Mouse (Mus musculus) olfactory bulb, adult 2 months (tissue): ENCODE measurements around the gene Cryge. TPM values are rescaled to one million over a fixed set of nuclear protein-coding genes. Genes with fewer than 3 reads are reported as not detected.
"Not testable (repeated sequence)": the region's sequence is repeated elsewhere in the genome, so short reads cannot be mapped to it uniquely, and the experiment has no call there.

ENCODE experiments used
- H3K27ac ChIP-seq: fragments of 200-500 bp; 2 replicates; pipeline ENCODE4 v1.5.1; 2012; ENCODE audit warnings: low read depth, low read length; ENCODE audit not compliant: insufficient read depth
- H3K4me1 ChIP-seq: fragments of 200-500 bp; 2 replicates; pipeline ENCODE4 v1.6.1; 2012; ENCODE audit warnings: low read length; ENCODE audit not compliant: control insufficient read depth, insufficient read depth
- H3K4me3 ChIP-seq: fragments of 200-500 bp; 2 replicates; pipeline ENCODE4 v1.5.1; 2012; ENCODE audit warnings: mild to moderate bottlenecking, low read depth, low read length, moderate library complexity; ENCODE audit not compliant: insufficient read depth
- CTCF ChIP-seq: fragments of 200-500 bp; IDR thresholded peaks from 2 replicates; pipeline ENCODE4 v1.5.1; 2012; ENCODE audit warnings: low read depth, mild to moderate bottlenecking, low read length, moderate library complexity; ENCODE audit not compliant: insufficient read depth
- POLR2A ChIP-seq: fragments of 200-500 bp; IDR thresholded peaks from 2 replicates; pipeline ENCODE4 v1.6.1; 2012; ENCODE audit warnings: mild to moderate bottlenecking, low read depth, low read length, moderate library complexity; ENCODE audit not compliant: insufficient read depth
- WGBS: fragments of 180-500 bp; shearing (Covaris S2); methylation state at CpG from one replicate; pipeline ENCODE4 v1.1.7; 2018; 5-methylcytosine and 5-hydroxymethylcytosine counted together
- polyA plus RNA-seq: library from polyadenylated mRNA; stranded (reverse); fragments of >200 nt; gene quantifications from 2 replicates; pipeline ENCODE4 v1.2.4, GENCODE M21; 2012; ENCODE audit warnings: low replicate concordance; ENCODE audit not compliant: missing spikeins, insufficient read depth, insufficient read length

Gene Cryge
- not detected in 2 replicates for polyA plus RNA-seq

DNA sequence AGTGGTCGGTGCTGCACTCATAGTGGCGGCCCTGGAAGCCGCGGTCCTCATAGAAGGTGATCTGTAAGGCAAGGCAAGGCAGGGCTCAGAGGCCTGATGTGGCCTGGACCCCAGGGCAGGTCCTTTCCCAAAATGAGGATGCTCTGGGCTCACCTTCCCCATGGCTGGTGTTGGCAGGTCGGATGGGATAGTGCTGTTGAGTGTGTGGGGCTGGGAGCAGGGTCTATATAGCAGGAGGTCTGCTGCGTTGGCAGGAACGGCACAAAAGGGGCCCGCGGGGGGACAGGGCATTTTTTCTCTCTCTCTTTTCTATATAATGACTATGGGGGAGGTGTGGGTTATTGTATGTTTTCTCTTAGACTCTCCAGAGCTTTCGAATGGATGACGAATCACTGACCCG lies at the start of gene Cryge:
Gene Cryge (minus strand): TSS at position 198 of the 400 bp plus-strand sequence.
- WGBS, result 66% methylated on average over 11 of the region's 12 CpGs
- not testable (repeated sequence) for H3K4me3 ChIP-seq

DNA sequence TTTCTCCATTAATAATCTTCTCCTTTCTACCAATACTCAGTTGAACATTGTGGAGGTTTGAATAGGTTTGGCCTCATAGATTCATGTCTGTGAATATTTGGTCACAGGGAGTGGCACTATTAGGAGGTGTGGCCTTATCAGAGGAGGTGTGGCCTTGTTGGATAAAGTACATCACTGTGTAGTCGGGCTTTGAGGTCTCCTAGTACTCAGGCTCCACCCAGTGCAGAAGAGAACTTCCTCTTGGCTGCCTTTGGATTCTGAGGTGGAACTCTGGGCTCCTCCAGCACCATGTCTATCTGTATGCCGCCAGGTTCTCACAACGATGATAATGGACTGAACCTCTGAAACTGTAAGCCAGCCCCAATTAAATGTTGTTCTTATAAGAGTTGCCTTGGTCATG lies 46.0 kb upstream of the Cryge start:
- 87% methylated on average over 3 of the region's 3 CpGs for WGBS

More for the DNA sequence above, at the start of gene Cryge:
- not testable (repeated sequence) for H3K4me1 ChIP-seq, H3K27ac ChIP-seq

DNA sequence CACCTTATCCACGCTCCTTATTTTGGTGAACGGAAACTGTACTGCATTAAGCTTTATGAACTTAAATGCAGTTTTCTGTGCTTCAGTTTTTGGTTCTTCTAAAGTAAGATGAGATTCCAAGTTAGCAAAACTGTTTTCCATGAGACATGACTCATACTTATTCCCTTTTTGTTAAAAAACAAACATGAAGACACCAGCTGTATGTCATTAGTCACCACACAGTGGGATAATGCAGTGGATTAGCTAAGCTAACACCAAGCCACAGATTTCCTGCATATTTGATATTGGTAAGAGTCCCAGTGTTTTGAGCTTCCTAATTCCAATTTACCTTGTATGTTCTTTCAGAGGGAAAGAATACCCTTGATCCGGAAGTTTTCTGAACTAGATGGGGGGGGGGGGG lies 40.6 kb upstream of the Cryge start:
- no peak overlapping the region for H3K27ac ChIP-seq
- TF ChIP-seq CTCF (no peak), POLR2A (no peak)
- WGBS, result 74% methylated on average over 3 of the region's 3 CpGs
- H3K4me3 ChIP-seq, result no peak overlapping the region
- H3K4me1 ChIP-seq, result no peaks in the 10 kb centered on the region

More for the DNA sequence above, 46.0 kb upstream of the Cryge start:
- TF ChIP-seq CTCF (no peak), POLR2A (no peak)
- no peaks in the 10 kb centered on the region for H3K4me1 ChIP-seq
- no peak overlapping the region for H3K27ac ChIP-seq
- H3K4me3 ChIP-seq, result no peak overlapping the region

DNA sequence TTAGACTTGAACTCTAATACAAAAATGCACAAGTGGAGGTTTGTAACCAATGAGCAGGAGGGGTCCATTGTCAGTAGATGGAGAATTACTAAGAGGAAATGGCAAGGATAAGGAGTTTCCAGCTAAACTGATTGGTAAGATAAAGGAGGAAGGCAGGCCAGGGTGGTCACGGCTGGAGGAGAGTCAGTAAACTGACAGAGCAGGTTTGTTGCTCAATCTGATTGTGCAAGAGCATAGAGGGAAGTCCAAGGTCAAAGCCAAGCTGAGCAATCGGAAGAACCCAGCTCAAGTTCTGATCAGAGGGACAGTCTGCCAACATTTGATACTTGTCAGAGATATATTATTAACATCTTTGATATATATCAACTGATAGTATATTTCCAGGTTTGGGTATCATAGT lies 39.4 kb upstream of the Cryge start:
- TF ChIP-seq POLR2A (no peak), CTCF (no peak)
- WGBS, result 84% methylated on average over 2 of the region's 2 CpGs
- H3K4me3 ChIP-seq, result no peak overlapping the region
- H3K4me1 ChIP-seq, result no peaks in the 10 kb centered on the region
- no peak overlapping the region for H3K27ac ChIP-seq

DNA sequence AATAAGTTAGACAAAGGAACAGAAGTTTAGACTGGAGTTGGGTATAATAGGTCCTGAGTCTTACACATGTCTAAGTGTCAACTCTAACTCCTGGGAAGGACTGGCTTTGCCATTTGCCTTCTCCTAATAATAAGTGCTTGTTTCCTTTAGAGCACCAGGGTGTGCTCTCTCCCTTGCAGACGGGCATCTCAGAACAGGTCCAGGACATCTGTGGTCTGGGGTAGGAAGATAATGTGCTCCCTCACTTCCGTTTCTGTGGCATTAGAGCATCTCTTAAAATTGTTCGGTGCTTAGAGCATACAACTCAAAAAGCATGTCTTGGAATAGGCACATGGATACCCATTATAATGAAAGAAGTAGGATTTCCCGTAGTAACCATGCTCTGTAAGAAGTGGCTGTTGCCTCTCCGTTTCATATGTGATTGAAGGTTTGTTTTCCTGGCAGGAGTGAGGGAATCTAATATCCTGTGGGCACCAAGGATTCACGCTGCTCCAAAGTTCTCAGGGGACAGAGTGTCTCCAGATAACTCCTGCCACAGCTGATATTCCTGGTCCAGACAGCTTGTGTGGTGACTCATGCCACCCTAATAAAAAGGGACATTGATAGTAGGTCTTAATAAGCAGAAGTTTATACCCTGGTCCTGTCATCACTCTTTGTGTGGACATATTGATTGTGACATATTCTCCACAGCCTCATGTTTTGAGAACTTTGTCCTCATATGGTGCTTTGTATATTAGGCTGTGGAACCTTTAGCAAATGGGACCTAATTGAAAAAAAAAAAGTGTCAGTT lies 37.8 kb upstream of the Cryge start:
- no peak overlapping the region for H3K27ac ChIP-seq
- no peak for TF ChIP-seq POLR2A
- TF ChIP-seq CTCF, result no peak
- H3K4me1 ChIP-seq, result no peaks in the 10 kb centered on the region
- WGBS, result 84% methylated on average over 6 of the region's 6 CpGs
- no peak overlapping the region for H3K4me3 ChIP-seq

DNA sequence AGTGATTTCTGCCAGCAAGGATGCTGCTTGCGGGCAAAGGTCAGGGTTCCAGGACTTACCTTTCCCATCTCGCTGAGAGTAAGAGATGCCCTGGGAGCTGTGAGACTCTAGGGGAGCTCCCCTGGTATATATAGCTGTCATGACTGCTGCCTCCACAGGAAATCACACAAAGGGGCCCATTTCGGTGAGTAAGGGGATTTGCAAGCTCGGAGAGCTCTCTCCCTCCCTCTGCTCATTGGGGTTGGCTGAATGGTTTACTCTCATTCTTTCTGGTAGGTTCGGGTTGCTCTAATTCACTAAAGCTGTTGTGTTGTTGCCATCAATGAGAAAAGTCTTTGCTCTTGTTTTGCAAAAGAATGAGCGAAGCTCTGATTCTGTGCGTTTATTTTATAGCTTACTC lies 31.2 kb upstream of the Cryge start, which contains the start of gene Crygb:
Gene Crygb (minus strand): TSS at position 101 of the 400 bp plus-strand sequence.
- Histone ChIP-seq H3K4me3 (no peak within 1 kb of the TSS), H3K27ac (no peak within 1 kb of the TSS), H3K4me1 (no peaks in the 10 kb centered on the region)
- TF ChIP-seq CTCF (no peak), POLR2A (no peak)
- 48% methylated on average over 7 of the region's 7 CpGs for WGBS

DNA sequence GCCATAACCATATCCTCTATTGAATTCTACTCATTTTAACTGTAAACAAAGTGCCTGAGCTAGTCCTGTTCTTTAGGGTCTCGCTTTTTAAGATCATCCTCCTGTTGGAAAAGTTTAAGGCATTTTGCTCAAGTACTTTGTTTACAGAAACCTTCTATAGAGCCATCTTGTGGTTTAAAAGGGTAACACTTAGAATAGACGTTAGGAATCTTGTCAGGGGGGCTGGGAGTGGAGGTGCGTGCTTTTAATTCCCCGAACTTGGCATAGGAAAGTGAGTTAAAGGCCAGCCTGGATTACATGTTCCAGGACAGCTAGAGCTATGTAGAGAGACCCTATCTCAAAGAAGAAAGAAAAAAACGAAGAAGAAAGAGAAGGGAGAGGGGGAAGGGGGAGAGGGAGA lies 24.7 kb upstream of the Cryge start:
- whole genome bisulfite sequencing, result 11% methylated on average over 5 of the region's 5 CpGs
- Histone ChIP-seq H3K4me3 (no peak overlapping the region), H3K27ac (no peak overlapping the region), H3K4me1 (no peaks in the 10 kb centered on the region)
- TF ChIP-seq POLR2A, result no peak
- TF ChIP-seq CTCF, result no peak

DNA sequence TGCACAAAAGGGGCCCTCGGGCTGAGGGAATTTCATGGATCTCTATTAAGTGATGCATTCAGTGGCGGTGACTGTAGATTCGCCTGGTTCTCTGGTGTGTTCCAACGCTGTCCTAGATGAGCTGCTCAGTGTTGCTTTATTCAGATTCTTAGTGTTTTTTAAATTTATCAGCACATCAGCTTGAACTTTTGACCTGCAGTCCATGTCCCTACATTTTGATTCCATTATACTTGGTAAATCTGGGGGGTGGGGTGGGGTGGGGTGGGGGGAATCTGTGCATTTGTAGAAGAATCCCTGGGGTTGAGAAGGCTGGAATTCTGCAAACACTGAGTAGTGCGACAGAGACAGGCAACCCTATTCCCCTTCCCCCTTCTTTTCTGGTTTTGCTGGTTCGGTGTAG lies 22.6 kb upstream of the Cryge start, which contains the start of gene Crygc:
Gene Crygc (minus strand): TSS at position 101 of the 400 bp plus-strand sequence.
- Histone ChIP-seq H3K4me1 (no peaks in the 10 kb centered on the region), H3K4me3 (no peak within 1 kb of the TSS), H3K27ac (no peak within 1 kb of the TSS)
- TF ChIP-seq POLR2A (no peak), CTCF (no peak)
- WGBS, result 68% methylated on average over 6 of the region's 6 CpGs

DNA sequence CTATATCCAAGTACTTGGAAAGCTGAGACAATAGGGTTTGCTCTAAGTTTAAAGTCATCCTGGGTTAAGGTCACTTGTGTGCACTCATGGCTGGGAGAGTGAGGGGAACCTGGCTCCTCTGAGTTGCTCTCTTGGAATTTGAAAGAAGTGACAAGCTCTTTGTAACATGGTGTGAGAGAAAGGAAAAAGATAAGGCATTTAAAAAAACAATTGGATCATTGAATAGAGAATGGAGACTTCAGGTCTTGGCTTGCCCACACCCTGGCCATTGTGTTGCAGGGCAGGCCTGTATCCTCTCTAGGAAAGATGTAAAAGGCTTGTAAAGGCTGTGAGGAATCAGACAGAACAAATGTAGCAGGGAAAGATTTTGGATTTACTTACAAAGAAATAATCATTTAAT lies 16.9 kb upstream of the Cryge start:
- no peak overlapping the region for H3K27ac ChIP-seq
- TF ChIP-seq CTCF, result no peak
- no peak for TF ChIP-seq POLR2A
- H3K4me1 ChIP-seq, result no peaks in the 10 kb centered on the region
- H3K4me3 ChIP-seq, result no peak overlapping the region

DNA sequence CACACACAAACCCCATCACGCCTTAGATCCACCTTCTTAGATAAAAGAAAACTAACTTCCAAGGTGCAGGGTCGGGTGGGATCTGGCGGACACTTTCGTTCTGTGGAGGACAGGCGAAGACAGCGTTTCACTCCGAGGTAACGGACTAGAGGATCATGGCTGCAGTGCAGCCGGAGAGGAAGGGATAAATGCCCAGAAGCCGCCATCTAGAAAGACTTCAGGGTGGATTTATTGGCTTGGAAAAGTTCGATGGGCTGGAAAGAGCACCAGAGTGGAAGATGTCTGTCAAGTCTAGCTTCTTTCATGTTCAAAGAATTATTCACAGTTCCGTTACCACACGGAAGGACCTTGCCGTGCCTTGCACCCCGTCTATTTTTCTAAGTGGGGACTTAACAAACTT lies 13.3 kb upstream of the Cryge start:
- no peak for TF ChIP-seq CTCF
- TF ChIP-seq POLR2A, result no peak
- Histone ChIP-seq H3K4me3 (no peak overlapping the region), H3K27ac (no peak overlapping the region), H3K4me1 (no peaks in the 10 kb centered on the region)
- WGBS, result 76% methylated on average over 15 of the region's 15 CpGs

DNA sequence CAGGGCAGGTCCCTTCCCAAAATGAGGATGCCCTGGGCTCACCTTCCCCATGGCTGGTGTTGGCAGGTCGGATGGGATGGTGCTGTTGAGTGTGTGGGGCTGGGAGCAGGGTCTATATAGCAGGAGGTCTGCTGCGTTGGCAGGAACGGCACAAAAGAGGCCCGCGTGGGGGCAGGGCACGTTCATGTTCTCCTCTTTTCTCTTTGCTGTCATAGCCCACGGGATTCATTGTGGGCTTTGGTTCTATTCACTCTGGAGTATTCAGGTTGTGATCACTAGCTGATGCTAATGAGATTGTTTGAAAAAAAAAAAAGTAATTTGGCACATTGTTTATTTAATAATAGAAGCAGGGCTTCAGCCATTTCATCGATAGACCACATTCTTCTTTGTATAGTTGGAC lies 12.4 kb upstream of the Cryge start, which contains the start of gene Crygd:
Gene Crygd (minus strand): TSS at position 101 of the 400 bp plus-strand sequence.
- Histone ChIP-seq H3K4me1 (no peaks in the 10 kb centered on the region), H3K4me3 (no peak within 1 kb of the TSS), H3K27ac (no peak within 1 kb of the TSS)
- WGBS, result 31% methylated on average over 8 of the region's 8 CpGs
- TF ChIP-seq CTCF, result no peak
- TF ChIP-seq POLR2A, result no peak
